Mouse (Mus musculus): ENCODE data around the gene Parvg.

GRCm38 (mm10) chr15:84328870-84329269, 5.0 kb downstream of the Parvg start:
- TF ChIP-seq CTCF (IDR thresholded peaks at IDR 0.05; ENCODE audit: control insufficient read depth, insufficient read depth, low read length) (no peak), POLR2A (IDR thresholded peaks at IDR 0.05; ENCODE audit: borderline replicate concordance, control insufficient read depth, low read depth, low read length) (no peak; the same call in 1 of the 2 replicates)

Measured in bone marrow, adult 2 months (tissue).